Mouse (Mus musculus) left cerebral cortex, adult 6 months (tissue): Measurements from ENCODE around the gene 6430571L13Rik. TPM values are rescaled to one million over a fixed set of nuclear protein-coding genes. Genes with fewer than 3 reads are reported as not detected.

Source experiments
- long read RNA-seq, 2 experiments: library from polyadenylated mRNA; unstranded; transcript quantifications; one replicate each; pipeline ENCODE4 v2.0.0; 2019 to 2020
- polyA plus RNA-seq: library from polyadenylated mRNA; unstranded; fragments of <200 nt; fragmentation: Nextera tagmentation; gene quantifications from 2 replicates; pipeline ENCODE4 v1.2.3, GENCODE M21; 2021

The 6430571L13Rik gene
- 1.4 and 1.5 TPM in 2 replicates for polyA plus RNA-seq
- long read RNA-seq, experiment 1, transcript 6430571L13Rik-201 (6 exons, 2,599 nt), result major isoform, 21 of 32 reads
- long read RNA-seq, experiment 1, partial matches to known transcripts, result 5 of 32 reads
- long read RNA-seq, experiment 1, other reads (novel, unspliced or antisense), result 6 of 32 reads
- long read RNA-seq, experiment 2, partial matches to known transcripts, result 1 of 4 reads
- long read RNA-seq, experiment 2, other reads (novel, unspliced or antisense), result 2 of 4 reads

GRCm38 (mm10) chr9:107340267-107340859, at the start of gene 6430571L13Rik:
6430571L13Rik (plus strand) TSS chr9:107340602.

DNA sequence AAGGTAGTCTGAATTCAATTTTAAA, 44.6 kb upstream of the 6430571L13Rik start, which contains the start of gene Cish:
Gene Cish, plus strand, starts transcription at position 11 of the 25 bp plus-strand sequence.

GRCm38 (mm10) chr9:107338172-107338883, 2.1 kb upstream of the 6430571L13Rik start, which contains the start of gene Hemk1:
Hemk1 (minus strand) TSS chr9:107338350.

GRCm38 (mm10) chr9:107399491-107399971, 59.1 kb downstream of the 6430571L13Rik start, which contains the start of gene Cacna2d2:
Cacna2d2 (plus strand) TSS chr9:107399612.

Other genes starting within 250 kb of the 6430571L13Rik start
- 18.3 and 129 TPM in 2 replicates for gene Dock3, start 108.7 kb upstream of the 6430571L13Rik start, polyA plus RNA-seq
- gene Mapkapk3, start 50.7 kb upstream of the 6430571L13Rik start, polyA plus RNA-seq, result 1.8 and 2.3 TPM in 2 replicates
- gene Cish, start 44.6 kb upstream of the 6430571L13Rik start, polyA plus RNA-seq, result 5.4 and 7.4 TPM in 2 replicates
- 10.7 and 14.4 TPM in 2 replicates for gene Hemk1, start 2.3 kb upstream of the 6430571L13Rik start, polyA plus RNA-seq
- 3.9 and 5.6 TPM in 2 replicates for gene Cacna2d2, start 59.0 kb downstream of the 6430571L13Rik start, polyA plus RNA-seq
- 38.4 and 40.4 TPM in 2 replicates for gene Tmem115, start 193.3 kb downstream of the 6430571L13Rik start, polyA plus RNA-seq
- 34.9 and 46.6 TPM in 2 replicates for gene Cyb561d2, start 201.6 kb downstream of the 6430571L13Rik start, polyA plus RNA-seq
- gene Nprl2, start 201.6 kb downstream of the 6430571L13Rik start, polyA plus RNA-seq, result 62.2 and 70.1 TPM in 2 replicates
- gene Zmynd10, start 206.7 kb downstream of the 6430571L13Rik start, polyA plus RNA-seq, result 3.4 and 5.1 TPM in 2 replicates
- gene Rassf1, start 211.0 kb downstream of the 6430571L13Rik start, polyA plus RNA-seq, result 11.1 and 12.9 TPM in 2 replicates
- gene Tusc2, start 222.7 kb downstream of the 6430571L13Rik start, polyA plus RNA-seq, result 109 and 120 TPM in 2 replicates
- 11.2 and 13.4 TPM in 2 replicates for gene Hyal2, start 227.3 kb downstream of the 6430571L13Rik start, polyA plus RNA-seq
- gene Hyal1, start 236.3 kb downstream of the 6430571L13Rik start, polyA plus RNA-seq, result 2.2 and 2.6 TPM in 2 replicates
- gene Naa80, start 238.3 kb downstream of the 6430571L13Rik start, polyA plus RNA-seq, result 6.1 and 9.8 TPM in 2 replicates
- 0.40 and 0.54 TPM in 2 replicates for gene Hyal3, start 240.2 kb downstream of the 6430571L13Rik start, polyA plus RNA-seq
- 3.6 and 4.9 TPM in 2 replicates for gene Ifrd2, start 247.0 kb downstream of the 6430571L13Rik start, polyA plus RNA-seq